Mouse (Mus musculus): Measurements from ENCODE around the gene Stkld1. TPM values are rescaled to one million over a fixed set of nuclear protein-coding genes. Genes with fewer than 3 reads are reported as not detected.
"Not testable (repeated sequence)": the region's sequence is repeated elsewhere in the genome, so short reads cannot be mapped to it uniquely, and the experiment has no call there.

Stkld1 gene
- polyA plus RNA-seq (2012; fragmentation: generic; extraction: Trizol), result 0.02 TPM

GRCm38 (mm10) chr2:26933304-26934055, at the start of gene Stkld1, which contains the start of gene Surf4:
TSS of gene Stkld1 (plus strand) at chr2:26934047.
TSS of gene Surf4 (minus strand) at chr2:26933928.
- H3K36me3 ChIP-seq (ENCODE audit: control insufficient read depth, insufficient read depth), result peaks cover 7% of the 10 kb centered on the region
- H3K4me3 ChIP-seq, result peak within 1 kb of the TSS; percentile 77
- H3ac ChIP-seq (ENCODE audit: control insufficient read depth, insufficient read length), result peak within 1 kb of the TSS; percentile 95
- TF ChIP-seq POLR2AphosphoS2 (IDR thresholded peaks at IDR 0.05; ENCODE audit: insufficient read length, low read depth), result peak; percentile 90
- TF ChIP-seq SRF (IDR thresholded peaks at IDR 0.05; ENCODE audit: control insufficient read depth, insufficient read length, low read depth), result peak; percentile 65
- no peak for TF ChIP-seq USF1 (IDR thresholded peaks at IDR 0.05; ENCODE audit: low read depth)
- peak in 1 of 3 experiments; percentile 57 for TF ChIP-seq MYOG (IDR thresholded peaks at IDR 0.05; ENCODE audit: control insufficient read depth in 1 of 3, insufficient read depth in 1 of 3, insufficient read length in 2 of 3, low read depth in 2 of 3)
- peak in 2 of 3 experiments; percentile 6 to 62 for TF ChIP-seq MYOD1 (IDR thresholded peaks at IDR 0.05; ENCODE audit: control insufficient read depth in 1 of 3, insufficient read length in 2 of 3, low read depth in 2 of 3)
- peak; percentile 96 for TF ChIP-seq POLR2A (IDR thresholded peaks at IDR 0.05; ENCODE audit: insufficient read length, low read depth)
- no peak for TF ChIP-seq TCF12 (IDR thresholded peaks at IDR 0.05; ENCODE audit: insufficient read depth, poor library complexity, severe bottlenecking)
- H3K27me3 ChIP-seq (ENCODE audit: control insufficient read depth, insufficient read depth, insufficient read length), result no peaks in the 10 kb centered on the region
- peaks cover 40% of the 10 kb centered on the region for H3K79me2 ChIP-seq (ENCODE audit: control insufficient read depth, insufficient read depth)
- H3K4me2 ChIP-seq (ENCODE audit: low read depth), result peak within 1 kb of the TSS; percentile 84

GRCm38 (mm10) chr2:26885541-26885940, 48.3 kb upstream of the Stkld1 start:
- H3K4me3 ChIP-seq; H3K27me3 ChIP-seq (ENCODE audit: control insufficient read depth, insufficient read depth, insufficient read length); H3K79me2 ChIP-seq (ENCODE audit: control insufficient read depth, insufficient read depth); H3ac ChIP-seq (ENCODE audit: control insufficient read depth, insufficient read length); H3K4me2 ChIP-seq (ENCODE audit: low read depth): not testable (repeated sequence)
- H3K36me3 ChIP-seq (ENCODE audit: control insufficient read depth, insufficient read depth), result peaks cover 20% of the 10 kb centered on the region

GRCm38 (mm10) chr2:26886170-26886569, 47.7 kb upstream of the Stkld1 start:
- not testable (repeated sequence) for H3K4me2 ChIP-seq (ENCODE audit: low read depth); H3K27me3 ChIP-seq (ENCODE audit: control insufficient read depth, insufficient read depth, insufficient read length); H3K79me2 ChIP-seq (ENCODE audit: control insufficient read depth, insufficient read depth); H3ac ChIP-seq (ENCODE audit: control insufficient read depth, insufficient read length); H3K4me3 ChIP-seq
- H3K36me3 ChIP-seq (ENCODE audit: control insufficient read depth, insufficient read depth), result peaks cover 22% of the 10 kb centered on the region

GRCm38 (mm10) chr2:26895898-26896297, 37.9 kb upstream of the Stkld1 start:
- Histone ChIP-seq H3K4me3 (no peak overlapping the region), H3ac (ENCODE audit: control insufficient read depth, insufficient read length) (no peak overlapping the region), H3K27me3 (ENCODE audit: control insufficient read depth, insufficient read depth, insufficient read length) (no peaks in the 10 kb centered on the region), H3K79me2 (ENCODE audit: control insufficient read depth, insufficient read depth) (peaks cover 14% of the 10 kb centered on the region), H3K36me3 (ENCODE audit: control insufficient read depth, insufficient read depth) (peaks cover 71% of the 10 kb centered on the region), H3K4me2 (ENCODE audit: low read depth) (no peak overlapping the region)
- TF ChIP-seq USF1 (IDR thresholded peaks at IDR 0.05; ENCODE audit: low read depth), result no peak
- no peak for TF ChIP-seq TCF12 (IDR thresholded peaks at IDR 0.05; ENCODE audit: insufficient read depth, poor library complexity, severe bottlenecking)
- TF ChIP-seq POLR2A (IDR thresholded peaks at IDR 0.05; ENCODE audit: insufficient read length, low read depth), result no peak
- TF ChIP-seq MYOD1 (IDR thresholded peaks at IDR 0.05; ENCODE audit: control insufficient read depth in 1 of 3, insufficient read length in 2 of 3, low read depth in 2 of 3), result no peak
- TF ChIP-seq E2F4 (IDR thresholded peaks at IDR 0.05; ENCODE audit: insufficient read depth), result no peak
- TF ChIP-seq POLR2AphosphoS2 (IDR thresholded peaks at IDR 0.05; ENCODE audit: insufficient read length, low read depth), result no peak
- TF ChIP-seq CEBPB (IDR thresholded peaks at IDR 0.05; ENCODE audit: insufficient read depth, poor library complexity, severe bottlenecking), result no peak
- TF ChIP-seq MAX (IDR thresholded peaks at IDR 0.05; ENCODE audit: low read depth), result no peak
- TF ChIP-seq MYOG (IDR thresholded peaks at IDR 0.05; ENCODE audit: control insufficient read depth in 1 of 3, insufficient read depth in 1 of 3, insufficient read length in 2 of 3, low read depth in 2 of 3), result no peak
- TF ChIP-seq REST (IDR thresholded peaks at IDR 0.05; ENCODE audit: insufficient read depth, insufficient read length), result no peak
- TF ChIP-seq SRF (IDR thresholded peaks at IDR 0.05; ENCODE audit: control insufficient read depth, insufficient read length, low read depth), result no peak

GRCm38 (mm10) chr2:26900731-26901130, 33.1 kb upstream of the Stkld1 start:
- H3K36me3 ChIP-seq (ENCODE audit: control insufficient read depth, insufficient read depth), result peaks cover 37% of the 10 kb centered on the region

More at GRCm38 (mm10) chr2:26900731-26901130, 33.1 kb upstream of the Stkld1 start:
- H3K79me2 ChIP-seq (ENCODE audit: control insufficient read depth, insufficient read depth), result peaks cover 41% of the 10 kb centered on the region
- H3K4me3 ChIP-seq, result peak overlapping the region; percentile 95
- H3K27me3 ChIP-seq (ENCODE audit: control insufficient read depth, insufficient read depth, insufficient read length), result no peaks in the 10 kb centered on the region
- H3K4me2 ChIP-seq (ENCODE audit: low read depth), result no peak overlapping the region
- no peak overlapping the region for H3ac ChIP-seq (ENCODE audit: control insufficient read depth, insufficient read length)
- TF ChIP-seq TCF12 (IDR thresholded peaks at IDR 0.05; ENCODE audit: insufficient read depth, poor library complexity, severe bottlenecking), result no peak
- no peak for TF ChIP-seq REST (IDR thresholded peaks at IDR 0.05; ENCODE audit: insufficient read depth, insufficient read length)
- TF ChIP-seq E2F4 (IDR thresholded peaks at IDR 0.05; ENCODE audit: insufficient read depth), result no peak
- TF ChIP-seq MAX (IDR thresholded peaks at IDR 0.05; ENCODE audit: low read depth), result no peak
- TF ChIP-seq POLR2AphosphoS2 (IDR thresholded peaks at IDR 0.05; ENCODE audit: insufficient read length, low read depth), result no peak
